Mouse (Mus musculus): Measurements from ENCODE around the gene Mapk1. TPM values are rescaled to one million over a fixed set of nuclear protein-coding genes. Genes with fewer than 3 reads are reported as not detected.
A peak's percentile ranks its signal among the peaks of the same experiment; 100 is the strongest.

Gene Mapk1
- polyA plus RNA-seq, 1 experiment from 2014 or later = 158 TPM

DNA sequence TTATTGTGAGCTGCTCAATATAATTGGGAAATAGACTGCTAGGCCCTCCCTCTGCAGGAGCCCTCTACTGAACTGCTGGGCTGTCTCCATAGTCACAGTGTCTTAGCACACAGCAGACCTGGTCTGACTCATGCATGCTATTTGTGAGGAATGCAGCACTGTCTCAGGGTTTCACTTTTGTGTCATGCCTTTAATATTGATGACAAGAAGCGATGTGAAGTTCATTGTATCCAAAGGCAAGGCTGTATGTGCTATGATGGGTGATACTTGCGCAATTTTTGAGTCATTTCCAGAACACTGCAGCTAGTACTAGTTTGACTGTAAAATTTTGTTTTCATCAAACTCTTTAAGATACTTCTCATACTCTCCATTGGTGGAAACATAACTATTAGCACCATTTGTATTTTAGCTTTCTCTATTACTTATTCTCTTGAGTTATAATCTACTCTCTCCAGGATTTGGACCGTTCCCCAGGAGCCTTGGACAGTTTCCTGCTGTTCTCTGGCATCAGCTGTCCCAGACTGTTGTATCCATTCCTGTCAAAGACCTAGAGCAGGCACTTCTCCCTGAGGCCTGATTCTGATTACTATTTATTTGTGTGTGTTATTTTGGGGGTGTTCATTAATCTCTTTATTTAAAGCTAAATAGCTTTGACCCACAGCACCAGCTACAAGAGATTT, 41.4 kb downstream of the Mapk1 start:
- Histone ChIP-seq H3K9me3 (no peaks in the 10 kb centered on the region), H3K4me3 (replicated peaks) (no peak overlapping the region), H3K9ac (no peak overlapping the region), H3K27me3 (replicated peaks) (no peaks in the 10 kb centered on the region), H3K36me3 (peaks cover 11% of the 10 kb centered on the region; the same call in 1 of the 2 replicates), H3K27ac (no peak overlapping the region), H3K4me1 (replicated peaks) (no peaks in the 10 kb centered on the region), H3K4me2 (replicated peaks) (no peak overlapping the region)
- no peak for ATAC-seq
- 82% methylated on average over 3 of the region's 3 CpGs for WGBS

DNA sequence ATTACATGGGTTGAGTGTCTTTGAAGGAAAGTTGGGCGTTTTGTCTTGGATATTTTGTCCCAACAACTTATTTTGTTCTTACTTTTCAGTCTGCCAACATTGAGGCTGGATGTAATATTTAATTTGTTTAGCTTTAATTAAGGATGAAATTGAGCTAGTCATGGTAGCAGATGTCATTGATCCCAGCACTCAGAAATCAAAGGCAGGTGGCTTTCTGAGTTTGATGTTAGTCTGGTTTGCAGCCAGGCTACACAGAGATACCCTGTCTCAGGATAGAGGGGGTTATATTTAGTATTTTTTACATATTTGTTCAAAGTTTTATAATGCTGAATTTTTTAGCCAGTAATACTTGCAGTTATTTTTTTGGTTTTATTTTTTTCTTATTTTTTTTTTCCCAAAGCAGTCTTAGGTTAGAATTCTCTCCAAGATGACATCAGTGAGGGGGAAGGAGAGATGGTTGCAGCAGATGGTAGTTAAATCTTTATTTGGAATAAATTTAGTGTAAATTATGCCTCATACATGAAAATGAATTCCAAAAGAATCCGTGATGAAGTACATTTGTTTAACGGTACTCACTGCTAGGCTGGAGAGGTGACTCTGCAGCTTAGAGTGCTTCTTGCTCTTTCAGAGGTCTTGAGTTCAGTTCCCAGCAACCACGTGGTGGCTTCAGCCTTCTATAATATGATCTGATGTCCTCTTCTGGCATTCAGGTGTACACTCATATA, 47.0 kb downstream of the Mapk1 start:
- no peak overlapping the region for H3K4me3 ChIP-seq (replicated peaks)
- no peak overlapping the region for H3K27ac ChIP-seq
- no peaks in the 10 kb centered on the region for H3K9me3 ChIP-seq
- H3K36me3 ChIP-seq = no peaks in the 10 kb centered on the region
- no peak for ATAC-seq
- no peak overlapping the region for H3K4me2 ChIP-seq (replicated peaks)
- no peaks in the 10 kb centered on the region for H3K4me1 ChIP-seq (replicated peaks)
- WGBS = 91% methylated on average over 4 of the region's 4 CpGs
- no peak overlapping the region for H3K9ac ChIP-seq
- no peaks in the 10 kb centered on the region for H3K27me3 ChIP-seq (replicated peaks)

DNA sequence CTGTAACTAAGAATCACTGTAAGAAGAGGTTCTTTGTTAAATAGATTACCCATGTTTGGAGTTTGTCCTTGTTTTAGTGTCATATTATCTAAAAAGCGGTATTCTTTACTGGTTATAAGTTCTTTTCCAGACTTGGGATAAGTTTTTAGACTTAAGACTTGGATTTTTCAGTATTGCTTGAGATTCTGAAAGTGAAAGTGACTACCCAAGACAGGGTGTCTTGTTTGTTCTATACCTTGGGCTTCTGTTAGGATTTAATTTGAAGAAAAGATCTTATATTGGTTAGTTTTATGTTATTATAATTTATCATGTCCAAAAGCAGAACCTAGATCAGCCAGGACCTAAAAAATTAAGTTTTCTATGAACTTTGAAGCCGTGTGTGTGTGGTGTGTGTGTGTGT, 50.6 kb downstream of the Mapk1 start:
- H3K4me3 ChIP-seq (replicated peaks) = no peak overlapping the region
- no peak overlapping the region for H3K27ac ChIP-seq
- no peaks in the 10 kb centered on the region for H3K9me3 ChIP-seq
- H3K9ac ChIP-seq = no peak overlapping the region
- no peak for ATAC-seq
- no peaks in the 10 kb centered on the region for H3K4me1 ChIP-seq (replicated peaks)
- no peak overlapping the region for H3K4me2 ChIP-seq (replicated peaks)
- WGBS = 97% methylated on average over 2 of the region's 2 CpGs
- H3K27me3 ChIP-seq (replicated peaks) = no peaks in the 10 kb centered on the region
- H3K36me3 ChIP-seq = peaks cover 9% of the 10 kb centered on the region; the same call in 1 of the 2 replicates

DNA sequence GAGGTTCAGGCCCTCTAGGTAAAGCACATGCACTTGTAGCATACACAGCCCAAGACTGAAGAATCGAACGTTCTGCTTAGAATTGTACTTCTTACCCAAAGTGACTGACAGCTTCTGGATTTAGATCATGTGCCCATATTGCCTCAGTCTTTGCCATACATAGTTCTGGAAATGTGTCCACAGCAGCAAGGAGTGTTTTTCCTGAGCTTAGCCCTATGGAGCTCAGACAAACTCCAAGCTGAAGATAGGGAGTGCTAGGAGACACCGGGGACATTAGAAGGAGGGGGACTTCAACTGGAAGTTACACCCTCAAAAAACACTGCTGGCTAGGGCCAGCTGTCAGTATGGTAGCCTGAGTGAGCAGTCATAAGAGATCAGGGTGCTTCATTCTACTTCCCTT, 57.5 kb downstream of the Mapk1 start:
- Histone ChIP-seq H3K4me2 (replicated peaks) (no peak overlapping the region), H3K36me3 (peaks cover 28% of the 10 kb centered on the region; the same call in 1 of the 2 replicates), H3K4me1 (replicated peaks) (no peaks in the 10 kb centered on the region), H3K27me3 (replicated peaks) (no peaks in the 10 kb centered on the region), H3K27ac (no peak overlapping the region), H3K9me3 (no peaks in the 10 kb centered on the region), H3K9ac (no peak overlapping the region), H3K4me3 (replicated peaks) (no peak overlapping the region)
- WGBS = 93% methylated on average over 3 of the region's 3 CpGs
- ATAC-seq = no peak

DNA sequence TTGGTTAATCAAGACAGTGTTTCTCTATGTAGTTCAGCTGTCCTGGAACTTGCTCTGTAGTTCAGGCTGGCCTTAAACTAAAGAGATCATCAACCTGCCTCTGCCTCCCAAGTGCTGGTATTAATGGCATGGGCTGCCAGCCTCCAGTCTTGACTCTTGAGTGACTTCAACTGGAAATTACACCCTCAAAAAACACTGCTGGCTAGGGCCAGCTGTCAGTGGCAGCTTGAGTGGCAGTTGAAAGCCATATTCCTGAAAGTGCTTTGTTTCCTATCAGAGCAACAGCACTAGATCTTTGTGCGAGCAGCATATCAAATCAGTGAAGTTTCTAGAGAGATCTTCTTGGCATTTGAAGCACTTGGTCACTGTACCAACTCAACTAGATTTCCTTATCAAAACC, 58.2 kb downstream of the Mapk1 start:
- H3K4me3 ChIP-seq (replicated peaks) = no peak overlapping the region
- H3K27me3 ChIP-seq (replicated peaks) = no peaks in the 10 kb centered on the region
- 94% methylated on average over 1 of the region's 1 CpGs for WGBS
- H3K36me3 ChIP-seq = peaks cover 30% of the 10 kb centered on the region; the same call in 1 of the 2 replicates
- H3K9me3 ChIP-seq = no peaks in the 10 kb centered on the region
- no peak for ATAC-seq
- H3K27ac ChIP-seq = no peak overlapping the region
- H3K9ac ChIP-seq = no peak overlapping the region
- H3K4me2 ChIP-seq (replicated peaks) = no peak overlapping the region
- no peaks in the 10 kb centered on the region for H3K4me1 ChIP-seq (replicated peaks)

DNA sequence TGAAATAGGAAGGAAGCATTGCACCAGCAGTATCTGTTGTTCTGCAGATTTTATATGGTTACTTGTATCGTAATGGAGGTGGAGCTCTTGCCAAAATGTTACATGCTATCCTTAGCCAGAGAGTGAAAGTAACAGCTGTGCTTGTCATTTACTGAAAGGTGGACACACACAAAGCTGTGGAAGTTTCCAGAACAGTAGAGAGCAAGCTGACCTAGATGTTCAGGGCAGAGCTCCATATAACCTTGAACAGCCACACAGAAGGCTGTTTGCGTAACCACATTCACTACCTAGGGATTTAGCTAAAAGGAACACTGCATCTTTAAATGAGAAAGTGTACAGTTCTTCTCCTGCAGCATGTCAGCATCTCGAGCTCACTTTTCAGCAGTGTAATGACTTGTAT, 61.1 kb downstream of the Mapk1 start:
- no peak overlapping the region for H3K4me3 ChIP-seq (replicated peaks)
- H3K9me3 ChIP-seq = no peaks in the 10 kb centered on the region
- H3K9ac ChIP-seq = no peak overlapping the region
- no peak overlapping the region for H3K27ac ChIP-seq
- WGBS = 85% methylated on average over 3 of the region's 3 CpGs
- no peaks in the 10 kb centered on the region for H3K4me1 ChIP-seq (replicated peaks)
- H3K4me2 ChIP-seq (replicated peaks) = no peak overlapping the region
- H3K27me3 ChIP-seq (replicated peaks) = no peaks in the 10 kb centered on the region
- peaks cover 36% of the 10 kb centered on the region for H3K36me3 ChIP-seq
- no peak for ATAC-seq

DNA sequence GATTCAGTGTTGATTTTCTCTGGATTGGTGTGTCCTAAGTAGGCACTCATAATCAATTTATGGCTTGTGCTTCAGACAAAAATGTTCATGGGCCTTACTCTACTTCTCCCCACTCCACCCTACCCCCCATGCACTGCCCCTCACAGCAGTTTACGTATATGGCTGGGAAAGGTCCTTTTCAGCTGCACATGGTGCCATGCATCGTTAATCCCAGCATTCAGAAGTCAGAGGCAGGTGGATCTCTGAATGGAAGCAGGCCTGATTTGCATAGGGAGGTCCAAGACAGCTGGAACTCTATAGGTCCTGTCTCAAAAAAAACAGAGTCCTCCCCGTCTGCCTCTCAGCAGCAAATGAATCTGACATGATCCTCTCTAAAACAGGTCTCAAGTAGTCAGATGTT, 62.1 kb downstream of the Mapk1 start:
- H3K36me3 ChIP-seq = peaks cover 33% of the 10 kb centered on the region
- H3K27ac ChIP-seq = no peak overlapping the region
- no peaks in the 10 kb centered on the region for H3K4me1 ChIP-seq (replicated peaks)
- no peak overlapping the region for H3K9ac ChIP-seq
- WGBS = 84% methylated on average over 3 of the region's 3 CpGs
- no peak overlapping the region for H3K4me2 ChIP-seq (replicated peaks)
- H3K27me3 ChIP-seq (replicated peaks) = no peaks in the 10 kb centered on the region
- ATAC-seq = no peak
- H3K4me3 ChIP-seq (replicated peaks) = no peak overlapping the region
- H3K9me3 ChIP-seq = no peaks in the 10 kb centered on the region

DNA sequence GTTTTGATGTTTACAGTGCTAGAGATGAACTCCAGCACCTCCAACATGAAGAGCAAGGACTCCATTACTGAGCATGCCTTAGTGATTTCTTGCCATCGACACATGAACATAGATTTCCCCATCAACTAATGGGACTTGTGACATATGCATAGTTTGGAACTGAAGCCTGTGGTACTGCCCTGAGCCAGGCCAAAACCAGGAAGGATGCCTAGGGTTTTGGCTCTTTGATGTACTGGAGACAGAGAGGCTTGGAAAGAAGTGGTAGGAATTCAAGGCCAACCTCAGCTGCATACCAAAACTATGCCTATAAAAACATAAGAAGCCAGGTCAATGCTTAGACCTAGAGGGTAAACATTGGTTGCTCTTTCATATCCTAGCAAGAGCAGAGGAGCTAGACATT, 66.7 kb downstream of the Mapk1 start:
- H3K4me2 ChIP-seq (replicated peaks) = no peak overlapping the region
- no peak overlapping the region for H3K27ac ChIP-seq
- no peaks in the 10 kb centered on the region for H3K4me1 ChIP-seq (replicated peaks)
- WGBS = 88% methylated on average over 1 of the region's 1 CpGs
- no peak overlapping the region for H3K4me3 ChIP-seq (replicated peaks)
- no peak overlapping the region for H3K9ac ChIP-seq
- H3K9me3 ChIP-seq = no peaks in the 10 kb centered on the region
- H3K36me3 ChIP-seq = peaks cover 17% of the 10 kb centered on the region
- H3K27me3 ChIP-seq (replicated peaks) = no peaks in the 10 kb centered on the region
- no peak for ATAC-seq

DNA sequence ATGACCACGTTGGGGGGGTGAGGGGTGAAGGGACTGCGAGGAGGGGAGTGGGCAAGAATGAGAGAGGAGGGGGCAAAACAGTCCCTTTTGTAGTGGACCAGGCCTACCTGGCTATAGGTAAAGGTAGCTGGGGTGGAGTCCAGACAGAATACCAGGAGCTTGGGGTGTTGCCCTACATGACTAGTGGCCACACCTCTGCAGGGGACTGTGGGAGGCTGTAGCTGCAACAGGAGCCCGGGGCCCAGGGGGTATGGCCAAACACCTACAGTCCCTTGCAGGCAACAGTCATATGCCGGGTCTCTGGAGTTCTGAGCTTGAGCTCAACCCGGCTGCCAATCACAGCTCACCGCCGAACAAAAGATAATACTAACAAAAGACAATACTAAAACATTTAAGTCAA, 68.9 kb downstream of the Mapk1 start:
- H3K36me3 ChIP-seq = peaks cover 15% of the 10 kb centered on the region
- H3K4me3 ChIP-seq (replicated peaks) = no peak overlapping the region
- WGBS = 81% methylated on average over 7 of the region's 7 CpGs
- no peak overlapping the region for H3K27ac ChIP-seq
- H3K4me1 ChIP-seq (replicated peaks) = no peaks in the 10 kb centered on the region
- H3K9me3 ChIP-seq = no peaks in the 10 kb centered on the region
- no peak overlapping the region for H3K9ac ChIP-seq
- ATAC-seq = peak; percentile 51; the same call in 1 of the 2 replicates
- no peak overlapping the region for H3K4me2 ChIP-seq (replicated peaks)
- H3K27me3 ChIP-seq (replicated peaks) = no peaks in the 10 kb centered on the region

DNA sequence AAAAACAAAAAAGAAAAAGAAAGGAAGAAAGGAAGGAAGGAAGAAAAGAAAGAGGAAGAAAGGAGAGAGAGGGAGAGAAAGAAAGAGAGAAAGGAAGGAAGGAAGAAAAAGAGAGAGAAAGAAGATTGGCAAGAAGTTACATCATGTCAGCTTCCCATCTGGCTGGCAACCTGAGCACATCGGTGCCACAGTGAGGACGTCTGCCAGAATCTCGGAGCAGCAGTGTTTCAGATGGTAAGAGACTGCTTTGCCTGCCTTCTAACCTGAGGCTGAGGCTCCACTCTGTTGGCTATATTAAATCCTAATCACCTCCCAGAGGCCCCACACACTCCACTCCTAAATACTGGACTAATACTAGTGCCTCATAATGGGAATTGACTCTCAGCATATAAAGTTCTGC, 70.7 kb downstream of the Mapk1 start:
- WGBS = 81% methylated on average over 3 of the region's 3 CpGs
- Histone ChIP-seq H3K27me3 (replicated peaks) (no peaks in the 10 kb centered on the region), H3K4me2 (replicated peaks) (no peak overlapping the region), H3K27ac (no peak overlapping the region), H3K4me3 (replicated peaks) (no peak overlapping the region), H3K9me3 (no peaks in the 10 kb centered on the region), H3K4me1 (replicated peaks) (no peaks in the 10 kb centered on the region), H3K36me3 (0 out of 2 replicates have a peak, but pooled peaks cover 3% of the 10 kb centered on the region), H3K9ac (no peak overlapping the region)
- ATAC-seq = no peak

DNA sequence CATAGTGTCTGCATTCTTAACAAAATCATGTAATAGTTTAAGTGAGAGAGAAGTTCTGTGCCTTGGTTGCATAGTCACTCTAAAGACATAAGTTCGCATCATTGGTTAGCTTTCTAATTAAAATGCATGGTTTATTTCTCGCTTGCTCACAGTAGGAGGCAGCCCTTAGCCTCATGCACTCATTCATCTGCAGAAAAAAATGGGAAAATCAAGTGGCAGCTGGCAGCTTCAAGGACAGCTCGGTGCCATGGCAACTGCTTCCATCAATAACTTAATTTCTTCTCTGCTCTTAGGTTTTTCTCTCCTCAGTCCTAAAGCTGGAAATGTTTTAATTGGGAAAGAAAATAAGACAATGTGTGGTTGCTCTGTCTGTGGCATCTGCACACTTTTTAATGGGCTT, 72.4 kb downstream of the Mapk1 start:
- no peaks in the 10 kb centered on the region for H3K4me1 ChIP-seq (replicated peaks)
- no peak overlapping the region for H3K4me3 ChIP-seq (replicated peaks)
- no peak overlapping the region for H3K9ac ChIP-seq
- H3K9me3 ChIP-seq = no peaks in the 10 kb centered on the region
- H3K4me2 ChIP-seq (replicated peaks) = no peak overlapping the region
- no peak overlapping the region for H3K27ac ChIP-seq
- no peaks in the 10 kb centered on the region for H3K27me3 ChIP-seq (replicated peaks)
- WGBS = 80% methylated on average over 3 of the region's 3 CpGs
- no peaks in the 10 kb centered on the region for H3K36me3 ChIP-seq
- ATAC-seq = no peak

DNA sequence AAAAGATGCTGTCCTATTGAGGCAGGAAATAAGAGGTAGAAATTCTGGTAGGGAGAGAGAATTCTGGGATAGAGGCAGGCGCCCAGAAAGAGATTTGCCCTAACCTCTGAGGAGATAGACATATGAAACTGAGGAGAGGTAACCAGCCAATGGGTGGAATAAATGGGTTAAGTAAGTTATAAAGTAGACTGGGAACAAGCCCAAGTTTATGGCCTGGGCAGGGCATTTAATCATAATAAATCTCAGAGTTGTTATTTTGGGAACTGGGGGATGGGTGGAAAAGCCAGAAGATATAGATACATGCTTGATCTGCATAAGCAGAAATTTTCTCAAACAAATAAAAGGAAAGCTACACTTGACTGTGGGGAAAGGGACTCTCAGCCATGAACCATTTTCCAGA, 79.2 kb downstream of the Mapk1 start:
- WGBS = 46% methylated on average over 1 of the region's 1 CpGs
- no peaks in the 10 kb centered on the region for H3K36me3 ChIP-seq
- no peak overlapping the region for H3K9ac ChIP-seq

DNA sequence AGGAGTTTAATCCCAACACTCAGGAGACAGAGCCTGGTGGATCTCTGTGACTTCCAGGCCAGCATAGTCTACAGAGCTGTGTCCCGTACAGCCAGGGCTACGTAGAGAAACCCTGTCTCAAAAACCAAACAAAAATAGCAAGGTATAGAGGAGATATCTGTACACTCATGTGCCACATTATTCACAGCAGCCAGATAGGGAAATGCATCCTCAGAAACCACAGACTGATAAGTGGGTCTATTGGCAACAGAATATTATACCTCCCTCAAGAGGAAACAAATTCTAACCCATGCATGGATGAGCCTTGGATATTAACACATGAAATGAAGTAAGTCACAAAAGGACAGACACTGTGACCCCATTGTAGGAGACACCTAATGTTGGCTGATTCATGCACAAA, 84.4 kb downstream of the Mapk1 start:
- H3K4me2 ChIP-seq (replicated peaks) = no peak overlapping the region
- no peaks in the 10 kb centered on the region for H3K9me3 ChIP-seq
- no peaks in the 10 kb centered on the region for H3K36me3 ChIP-seq
- H3K4me1 ChIP-seq (replicated peaks) = no peaks in the 10 kb centered on the region
- 92% methylated on average over 2 of the region's 2 CpGs for WGBS
- no peak overlapping the region for H3K4me3 ChIP-seq (replicated peaks)
- H3K9ac ChIP-seq = no peak overlapping the region
- H3K27me3 ChIP-seq (replicated peaks) = no peaks in the 10 kb centered on the region
- no peak for ATAC-seq
- H3K27ac ChIP-seq = no peak overlapping the region

More for the DNA sequence above, 79.2 kb downstream of the Mapk1 start:
- H3K4me2 ChIP-seq (replicated peaks) = no peak overlapping the region
- no peak overlapping the region for H3K4me3 ChIP-seq (replicated peaks)
- H3K27me3 ChIP-seq (replicated peaks) = no peaks in the 10 kb centered on the region
- H3K9me3 ChIP-seq = no peaks in the 10 kb centered on the region
- H3K27ac ChIP-seq = no peak overlapping the region
- no peak for ATAC-seq
- H3K4me1 ChIP-seq (replicated peaks) = no peaks in the 10 kb centered on the region

Measured in intestine, embryonic 15.5 days (tissue).